Mouse (Mus musculus) retina, postnatal 7 days (tissue): ENCODE data around the gene Coro1c.

Experiments
- DNase-seq: peaks from one replicate; pipeline ENCODE4 v3.0.0-alpha.2; 2012; ENCODE audit warnings: low read depth, low spot score

The Coro1c gene

DNA sequence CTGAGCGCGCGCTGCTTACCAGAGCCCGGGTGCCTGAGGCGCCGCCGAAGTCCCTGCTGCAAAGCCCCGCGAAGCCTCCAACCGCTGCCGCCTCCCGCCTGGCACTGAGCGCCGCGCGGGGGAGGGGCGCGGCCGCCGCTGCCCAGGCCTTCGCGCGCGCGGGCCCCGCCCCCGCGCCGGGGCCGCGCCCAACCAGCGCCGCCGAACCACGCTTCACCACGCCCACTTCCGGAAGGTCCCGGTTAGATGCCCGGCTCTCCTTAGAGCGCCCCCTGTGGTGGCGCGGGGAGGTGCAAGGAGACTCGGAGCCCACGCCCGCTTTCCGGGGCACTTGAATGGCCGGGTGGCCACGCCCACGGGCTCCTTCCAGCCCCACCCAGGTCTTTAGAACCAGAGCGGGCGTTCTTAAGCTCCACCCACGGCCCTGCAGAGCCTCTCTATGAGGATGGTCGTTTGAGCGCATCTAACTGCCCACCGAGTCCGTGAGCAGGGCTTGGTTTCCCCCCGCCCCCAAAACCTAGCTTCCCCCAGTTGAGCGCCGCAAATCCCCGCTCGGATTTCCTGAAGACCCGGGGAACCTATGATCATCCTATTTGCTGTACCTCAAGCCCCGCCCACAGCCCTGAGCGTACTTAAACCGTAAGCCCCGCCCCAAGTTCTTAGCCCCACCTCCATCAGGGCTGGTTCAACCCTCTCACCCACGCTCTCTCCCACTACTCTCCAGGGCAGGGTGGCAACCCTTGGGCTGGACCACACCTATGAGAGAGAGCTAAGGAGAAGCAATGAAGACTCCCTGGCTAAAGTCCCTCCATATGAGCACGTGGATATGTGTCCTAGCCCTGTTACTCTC is at the start of gene Coro1c:
Coro1c (minus strand) TSS at position 167 of the 850 bp plus-strand sequence.
- DNase-seq = peak; percentile 98

- peak; percentile 75 for DNase-seq
Observed at GRCm38 (mm10) chr5:113956510-113956909, 48.0 kb upstream of the Coro1c start.

GRCm38 (mm10) chr5:113955691-113956090 is 47.1 kb upstream of the Coro1c start:
- DNase-seq = no peak

DNA sequence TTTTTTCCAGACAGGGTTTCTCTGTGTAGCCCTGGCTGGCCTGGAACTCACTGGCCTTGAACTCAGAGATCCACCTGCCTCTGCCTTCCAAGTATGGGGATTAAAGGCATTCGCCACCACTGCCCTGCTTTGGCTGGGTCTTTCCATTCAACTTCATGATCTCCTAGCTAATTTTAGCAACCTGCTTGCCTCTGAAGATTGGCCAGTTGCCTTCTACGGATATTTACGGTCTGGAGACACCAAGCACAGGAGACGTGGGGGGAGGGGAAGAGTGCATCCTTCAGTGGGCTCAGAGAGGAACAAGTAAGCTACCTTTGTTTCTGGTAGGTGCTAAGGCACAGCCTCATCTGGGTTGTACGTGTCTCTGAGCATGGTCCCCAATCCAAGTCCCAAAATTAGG is 46.7 kb upstream of the Coro1c start:
- no peak for DNase-seq

DNA sequence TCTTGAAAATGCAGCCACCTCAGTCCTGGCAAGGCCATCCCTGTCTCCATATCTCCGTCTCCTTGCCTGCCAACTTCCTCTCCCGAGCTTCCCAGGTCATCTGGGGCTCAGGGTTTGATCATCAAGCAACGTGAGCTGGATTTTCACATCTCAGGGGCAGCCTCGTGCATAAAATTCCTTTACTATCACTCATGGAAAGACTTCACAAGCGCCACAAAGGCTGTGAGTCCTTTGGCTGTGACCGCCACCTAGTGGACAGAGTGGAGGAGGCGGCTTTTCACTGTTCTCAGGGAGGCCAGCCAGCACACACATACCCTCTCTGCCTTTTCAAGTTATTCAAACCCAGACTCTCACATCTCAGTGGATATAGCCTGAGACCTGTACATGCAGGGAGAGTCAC is 45.9 kb upstream of the Coro1c start:
- peak; percentile 79 for DNase-seq

- no peak for DNase-seq
Observed at GRCm38 (mm10) chr5:113952519-113952918, 44.0 kb upstream of the Coro1c start.

GRCm38 (mm10) chr5:113951693-113952071 is 43.1 kb upstream of the Coro1c start:
- no peak for DNase-seq

DNA sequence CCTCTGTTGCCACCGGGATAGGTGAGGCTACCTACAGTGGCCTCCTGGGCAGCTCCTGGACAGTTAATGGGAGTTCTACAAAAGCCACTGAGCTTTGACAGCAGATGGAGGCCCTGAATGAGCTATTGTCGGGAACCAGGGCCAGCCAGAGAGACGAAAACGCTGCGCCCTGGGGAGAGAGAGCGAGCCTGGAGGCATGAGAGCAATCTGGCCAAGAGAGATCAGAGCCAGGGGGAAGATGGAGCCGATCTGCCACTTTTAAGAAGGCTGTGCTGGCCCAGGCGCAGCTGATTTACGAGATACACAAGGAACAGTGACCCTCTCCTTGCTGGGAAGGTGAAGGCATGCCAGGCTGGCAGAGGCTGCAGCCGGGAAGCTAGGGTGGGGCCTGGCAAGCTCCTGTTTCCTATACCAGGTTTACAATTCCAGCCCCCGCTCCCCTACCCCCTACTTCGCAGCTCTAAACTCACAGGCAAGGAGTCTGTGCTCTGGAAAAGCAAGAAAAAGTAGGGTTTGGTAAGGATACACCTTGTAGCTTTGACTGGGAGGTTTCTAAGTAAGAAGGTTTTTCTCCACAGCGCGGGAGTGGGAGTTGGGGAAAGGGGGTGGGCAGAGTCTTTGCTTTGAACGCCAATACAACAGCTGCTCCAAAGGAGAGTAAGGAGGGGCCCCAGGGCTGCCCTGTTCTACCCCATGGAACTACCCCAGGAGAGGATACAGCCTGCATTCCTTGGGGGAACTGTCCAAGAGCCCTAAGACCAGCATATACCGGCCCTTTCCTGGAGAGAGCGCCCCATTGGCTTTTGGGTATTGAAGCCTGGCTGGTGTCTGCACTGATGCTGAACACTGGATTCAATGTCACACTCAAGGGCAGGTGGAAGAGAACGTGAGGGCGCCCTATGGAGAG is 42.5 kb upstream of the Coro1c start:
- DNase-seq = no peak

- no peak for DNase-seq
Observed at GRCm38 (mm10) chr5:113950133-113950532, 41.6 kb upstream of the Coro1c start.

DNA sequence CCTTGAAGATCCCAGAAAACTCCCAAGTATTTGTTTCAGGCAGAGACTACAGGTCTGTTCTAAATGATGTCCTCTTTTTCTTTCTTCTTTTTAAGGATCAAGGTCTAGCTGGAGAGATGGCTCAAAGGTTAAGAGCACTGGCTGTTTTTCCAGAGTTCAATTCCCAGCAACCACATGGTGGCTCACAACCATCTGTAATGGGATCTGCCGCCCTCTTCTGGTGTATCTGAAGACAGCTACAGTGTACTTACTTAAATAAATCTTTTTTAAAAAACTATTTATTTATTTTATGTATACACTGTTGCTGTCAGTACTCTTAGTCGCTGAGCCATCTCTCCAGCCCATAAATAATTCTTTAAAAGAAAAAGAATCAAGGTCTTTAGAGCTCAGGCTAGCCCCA is 38.7 kb upstream of the Coro1c start:
- no peak for DNase-seq

- DNase-seq = no peak
Observed at GRCm38 (mm10) chr5:113945126-113945525, 36.6 kb upstream of the Coro1c start.

GRCm38 (mm10) chr5:113943328-113943727 is 34.8 kb upstream of the Coro1c start:
- no peak for DNase-seq

DNA sequence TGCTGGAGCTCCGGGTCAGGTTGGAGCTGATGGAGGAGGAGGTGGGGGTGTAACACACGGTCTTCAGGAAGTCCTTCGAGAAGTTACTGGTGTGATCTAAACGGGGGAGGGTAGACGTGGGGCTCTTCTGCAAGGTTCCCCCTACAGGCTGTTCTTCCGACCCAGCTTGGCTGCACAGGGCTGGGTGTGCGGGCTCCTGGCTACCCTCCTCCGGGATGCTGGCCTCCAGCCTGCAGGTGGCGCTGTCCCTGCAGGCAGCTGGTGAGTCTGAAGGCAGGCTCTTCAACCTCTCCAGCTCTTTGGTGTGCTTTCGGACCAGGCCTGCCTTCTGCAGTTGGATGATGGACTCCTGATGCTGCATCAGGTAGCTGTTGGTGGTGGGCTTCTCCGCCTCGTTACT is 34.0 kb upstream of the Coro1c start:
- DNase-seq = no peak

DNA sequence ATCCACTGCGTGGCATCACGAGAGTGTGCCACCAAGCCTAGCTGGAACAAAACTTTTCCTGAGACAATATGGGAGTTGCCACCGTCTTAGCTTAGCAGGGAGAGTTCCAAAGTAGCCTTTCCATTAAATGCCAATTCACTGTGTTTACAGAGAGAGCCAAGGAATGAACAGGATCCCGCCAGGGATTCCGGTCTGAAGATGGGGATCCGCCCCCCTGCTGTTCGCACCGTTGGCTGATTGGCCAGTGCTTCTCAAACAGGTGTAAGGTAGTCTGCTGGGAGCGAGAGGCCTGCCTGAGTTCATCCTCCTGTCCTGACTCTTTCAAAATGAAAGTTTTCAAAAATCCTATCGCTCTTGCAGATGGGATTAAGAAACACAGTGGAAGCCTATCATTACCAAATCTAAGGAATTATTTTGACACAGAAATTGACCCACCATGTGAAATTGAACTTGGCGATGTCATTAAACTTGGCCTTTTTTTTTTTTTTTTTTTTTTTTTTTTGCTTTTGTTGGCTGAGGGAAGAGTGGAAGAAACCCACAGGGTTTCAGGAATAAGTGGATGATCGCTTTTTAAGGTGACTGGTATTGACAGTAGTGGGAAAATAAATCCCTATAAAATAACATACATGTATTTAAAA is 30.8 kb upstream of the Coro1c start:
- DNase-seq = no peak

DNA sequence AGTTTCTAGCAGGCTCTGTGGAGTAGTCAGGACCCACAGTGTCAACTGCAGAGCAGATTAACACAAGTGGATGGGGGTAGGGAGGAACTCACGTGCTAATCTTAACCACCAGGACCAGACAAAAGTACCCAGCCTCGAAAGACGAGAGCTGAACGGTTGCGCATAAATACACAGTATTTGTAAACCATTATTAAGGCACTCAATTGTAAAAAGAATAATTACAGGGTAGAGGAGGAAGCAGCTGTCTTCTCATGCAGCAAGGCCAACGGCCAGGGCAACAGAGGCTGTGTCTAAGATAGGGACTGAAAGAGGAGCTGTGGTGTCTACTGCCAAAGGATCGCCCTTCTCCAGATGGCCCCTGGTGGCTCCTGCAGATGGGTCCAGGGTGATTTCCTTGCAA is 29.1 kb upstream of the Coro1c start:
- no peak for DNase-seq

DNA sequence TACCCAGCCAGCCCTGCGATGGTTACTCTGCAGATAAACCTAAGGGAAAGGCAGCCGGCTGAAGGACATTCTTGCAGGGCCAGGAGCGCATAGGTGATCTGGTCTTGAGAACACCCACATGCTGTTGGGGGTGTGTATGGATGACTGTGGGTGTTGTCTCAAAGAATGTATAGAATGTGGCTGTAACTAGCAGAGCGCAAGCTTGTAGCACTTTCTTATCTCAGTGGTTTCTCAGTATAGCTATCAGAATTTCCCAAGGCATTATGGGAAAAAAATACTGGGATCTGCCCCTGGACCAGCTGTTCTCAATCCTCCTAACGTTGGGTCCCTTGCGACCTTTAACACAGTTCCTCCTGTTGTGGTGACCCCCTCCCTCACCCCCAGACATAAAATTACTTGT is 25.3 kb upstream of the Coro1c start:
- DNase-seq = no peak

DNA sequence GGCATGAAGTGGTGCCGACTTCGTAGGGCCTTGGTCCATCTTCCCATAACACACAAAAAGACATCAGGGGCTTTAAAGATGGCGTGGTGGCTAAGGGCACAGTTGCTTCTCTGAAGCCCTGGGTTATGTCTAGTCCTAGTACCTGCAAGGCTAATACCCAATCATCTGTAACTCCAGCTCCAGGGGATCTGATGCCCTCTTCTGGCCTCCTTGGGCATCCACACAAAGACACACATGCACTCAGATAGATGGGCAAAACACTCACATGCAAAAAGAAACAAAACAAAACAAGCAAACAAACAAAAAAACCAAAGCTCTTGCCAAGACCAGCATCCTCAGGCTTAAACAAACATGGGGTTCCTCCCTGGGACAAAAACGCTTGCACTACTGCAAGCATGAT is 24.9 kb upstream of the Coro1c start:
- DNase-seq = no peak

DNA sequence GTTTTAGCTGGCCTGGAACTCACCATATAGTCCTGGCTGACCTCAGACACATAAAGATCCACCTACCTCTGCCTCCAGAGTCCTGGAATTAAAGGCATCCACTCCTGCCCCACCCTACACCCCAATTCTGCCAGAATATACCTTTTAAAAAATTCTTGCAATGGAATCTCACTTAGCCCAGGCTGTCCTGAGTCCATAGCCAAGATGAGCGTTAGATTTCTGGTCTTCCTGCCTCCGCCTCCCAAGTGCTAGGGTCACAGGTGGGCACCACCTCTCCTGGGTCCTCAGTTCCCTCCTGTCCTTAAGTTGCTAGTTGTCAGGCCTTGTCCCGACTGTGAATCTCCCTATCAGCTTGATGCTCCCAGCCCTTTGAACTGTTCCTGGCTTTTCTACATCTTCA is 23.8 kb upstream of the Coro1c start:
- DNase-seq = no peak

GRCm38 (mm10) chr5:113930648-113931609 is 22.4 kb upstream of the Coro1c start:
- no peak for DNase-seq

DNA sequence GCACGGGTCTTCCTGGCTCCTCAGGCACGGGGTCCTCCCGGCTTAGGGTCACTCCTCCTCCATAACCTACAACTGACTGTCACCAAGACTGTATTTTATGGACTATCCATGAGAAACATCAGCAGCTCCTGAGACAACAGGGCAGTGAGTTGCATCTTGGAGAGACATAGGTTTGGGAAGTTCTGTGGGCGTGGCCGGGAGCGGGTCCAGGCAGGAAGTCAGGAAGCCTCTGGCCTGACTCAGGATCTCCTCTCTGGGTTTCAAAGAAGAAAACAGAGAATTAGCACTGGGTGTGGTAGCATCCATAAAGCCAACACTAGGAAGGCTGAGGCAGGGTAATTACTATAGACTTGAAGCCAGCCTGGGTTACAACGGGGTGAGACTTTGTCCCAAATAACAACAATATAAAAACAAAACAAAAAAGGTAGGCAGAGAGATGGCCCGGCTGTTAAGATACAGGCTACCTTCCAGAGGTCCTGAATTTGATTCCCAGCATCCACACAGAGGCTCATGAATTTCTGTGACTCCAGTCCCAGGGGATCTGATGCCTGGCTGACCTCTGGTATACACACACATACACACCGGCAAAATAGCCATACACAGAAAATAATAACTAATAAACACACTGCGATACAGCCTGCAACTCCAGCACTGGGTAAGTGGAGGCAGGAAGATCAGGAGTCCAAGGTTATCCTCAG is 21.5 kb upstream of the Coro1c start:
- no peak for DNase-seq
